In the genomic region with DNA sequence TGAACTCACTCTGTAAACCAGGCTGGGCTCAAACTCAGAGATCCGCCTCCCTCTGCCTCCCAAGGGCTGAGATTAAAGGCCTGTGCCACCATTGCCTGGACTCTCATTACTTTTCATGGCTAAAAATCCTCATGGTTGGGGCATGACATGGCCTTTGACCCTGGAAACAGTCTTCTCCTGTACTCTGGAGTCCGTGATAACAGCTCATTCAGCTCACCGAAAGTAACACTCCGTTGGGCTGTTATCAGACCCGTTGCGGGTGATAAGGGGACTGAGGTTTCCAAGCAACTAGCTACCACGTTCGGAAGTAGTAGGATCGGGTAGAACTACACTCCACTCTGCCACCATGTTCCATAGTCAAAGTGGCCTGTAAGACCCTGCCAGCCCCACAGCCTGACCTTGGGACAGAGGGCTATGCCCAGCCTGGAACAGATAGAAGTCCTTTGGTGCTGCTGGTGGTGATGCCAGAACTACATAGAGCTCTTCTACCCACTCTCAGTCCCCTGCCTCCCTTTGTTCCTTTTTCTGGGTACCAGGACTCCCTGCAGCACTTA, we compare ENCODE assay signal across 9 mouse cellular contexts. TPM values are rescaled to one million over a fixed set of nuclear protein-coding genes. Genes with fewer than 3 reads are reported as not detected.
DNase-seq lines count a peak whose midpoint lies in the region; ATAC-seq and TF ChIP-seq lines count a peak whose summit lies in the region.
"Had no signal": no experiment of that assay in that cellular context is flagged by ENCODE, and none has a peak within 500 bp of the region (broad histone marks: within the 10 kb centered on the region; RNA-seq: fewer than 3 reads in every experiment).

No protein-coding gene starts in this region.

- no peak for ATAC-seq in lung, embryonic 15.5 days (ENCODE audit: borderline replicate concordance, extremely low read depth, low FRiP score, low TSS enrichment)
- no peak for ATAC-seq in embryonic facial prominence, embryonic 15.5 days (ENCODE audit: insufficient number of reproducible peaks, low FRiP score, low TSS enrichment, low read depth)
- peak; percentile 51 for ATAC-seq in intestine, postnatal 0 days

- H3K4me3 ChIP-seq in lung, embryonic 15.5 days, result no peak overlapping the region
- H3K4me3 ChIP-seq in embryonic facial prominence, embryonic 15.5 days (replicated peaks), result no peak overlapping the region
- no peak overlapping the region for H3K4me3 ChIP-seq in intestine, postnatal 0 days (ENCODE audit: low read depth, low read length)
- no peak overlapping the region for H3K4me3 ChIP-seq in small intestine, adult 2 months (ENCODE audit: low read depth, low read length)

- no peak overlapping the region for H3K9ac ChIP-seq in lung, embryonic 15.5 days
- H3K9ac ChIP-seq in embryonic facial prominence, embryonic 15.5 days, result no peak overlapping the region
- no peak overlapping the region for H3K9ac ChIP-seq in intestine, postnatal 0 days (ENCODE audit: low read depth, low read length)

- no peaks in the 10 kb centered on the region for H3K27me3 ChIP-seq in lung, embryonic 15.5 days
- no peaks in the 10 kb centered on the region for H3K27me3 ChIP-seq in embryonic facial prominence, embryonic 15.5 days
- H3K27me3 ChIP-seq in intestine, postnatal 0 days (replicated peaks; ENCODE audit: control insufficient read depth, insufficient read depth, low read length), result no peaks in the 10 kb centered on the region
- no peaks in the 10 kb centered on the region for H3K27me3 ChIP-seq in small intestine, adult 2 months (ENCODE audit: control insufficient read depth, insufficient read depth, low read length)

- 22% methylated on average over 9 of the region's 9 CpGs for WGBS in lung, embryonic 15.5 days
- 76% methylated on average over 9 of the region's 9 CpGs for WGBS in embryonic facial prominence, embryonic 15.5 days
- WGBS in intestine, postnatal 0 days, result 26% methylated on average over 9 of the region's 9 CpGs
- whole genome bisulfite sequencing in small intestine, adult 2 months, result 24% methylated on average over 9 of the region's 9 CpGs

- peak overlapping the region; percentile 78 for H3K27ac ChIP-seq in lung, embryonic 15.5 days
- peak overlapping the region; percentile 70 for H3K27ac ChIP-seq in embryonic facial prominence, embryonic 15.5 days (replicated peaks)
- peak overlapping the region; percentile 47 for H3K27ac ChIP-seq in intestine, postnatal 0 days (ENCODE audit: low read depth, low read length)
- H3K27ac ChIP-seq in small intestine, adult 2 months (ENCODE audit: insufficient read depth, low read depth, low read length), result peak overlapping the region; percentile 79

- DNase-seq in lung, postnatal 36 days, result no peak
- DNase-seq in cerebellum, adult 18-20 months, result no peak
- no peak for DNase-seq in urinary bladder, postnatal 25 days (ENCODE audit: low spot score)
- DNase-seq: cerebellum, postnatal 36 days; thymus, adult 18-20 months had no signal

- no peak for TF ChIP-seq CTCF in intestine, postnatal 0 days (IDR thresholded peaks at IDR 0.05; ENCODE audit: low read depth)
- TF ChIP-seq CTCF in small intestine, adult 2 months (IDR thresholded peaks at IDR 0.05; ENCODE audit: extremely low read depth, insufficient read length, insufficient replicate concordance, low read depth, low read length), result no peak

- H3K4me1 ChIP-seq in lung, embryonic 15.5 days, result peaks cover 63% of the 10 kb centered on the region
- peaks cover 66% of the 10 kb centered on the region for H3K4me1 ChIP-seq in embryonic facial prominence, embryonic 15.5 days
- peaks cover 23% of the 10 kb centered on the region for H3K4me1 ChIP-seq in intestine, postnatal 0 days (replicated peaks; ENCODE audit: control insufficient read depth, insufficient read depth, low read length)
- H3K4me1 ChIP-seq in small intestine, adult 2 months (ENCODE audit: control insufficient read depth, insufficient read depth, insufficient read length, low read length), result peaks cover 62% of the 10 kb centered on the region

- H3K9me3 ChIP-seq in lung, embryonic 15.5 days, result no peaks in the 10 kb centered on the region
- no peaks in the 10 kb centered on the region for H3K9me3 ChIP-seq in embryonic facial prominence, embryonic 15.5 days (replicated peaks)
- no peaks in the 10 kb centered on the region for H3K9me3 ChIP-seq in intestine, postnatal 0 days (ENCODE audit: control insufficient read depth)

- TF ChIP-seq POLR2A in small intestine, adult 2 months (IDR thresholded peaks at IDR 0.05; ENCODE audit: low read depth, low read length), result no peak

- H3K36me3 ChIP-seq in lung, embryonic 15.5 days, result peaks cover 35% of the 10 kb centered on the region
- H3K36me3 ChIP-seq in embryonic facial prominence, embryonic 15.5 days, result peaks cover 17% of the 10 kb centered on the region
- no peaks in the 10 kb centered on the region; the same call in none of the 2 replicates for H3K36me3 ChIP-seq in intestine, postnatal 0 days (ENCODE audit: control insufficient read depth, insufficient read depth)
- peaks cover 9% of the 10 kb centered on the region for H3K36me3 ChIP-seq in small intestine, adult 2 months (ENCODE audit: control insufficient read depth, insufficient read depth, low read length)

- H3K4me2 ChIP-seq in lung, embryonic 15.5 days, result peak overlapping the region; percentile 17
- H3K4me2 ChIP-seq in embryonic facial prominence, embryonic 15.5 days (replicated peaks), result peak overlapping the region; percentile 17; the same call in 1 of the 2 replicates
- peak overlapping the region; percentile 44 for H3K4me2 ChIP-seq in intestine, postnatal 0 days (replicated peaks; ENCODE audit: low read depth)

RNA-seq across cellular contexts. Expression of a gene that starts 5.2 kb away (rescaled TPM):
- polyA plus RNA-seq in lung, embryonic 15.5 days (2015; fragmentation: Nextera tagmentation; extraction: Ambion mirVana), result 694 and 720 TPM in 2 replicates
- 576 and 606 TPM in 2 replicates for polyA plus RNA-seq in embryonic facial prominence, embryonic 15.5 days (2015; fragmentation: Nextera tagmentation; extraction: Ambion mirVana)
- polyA plus RNA-seq in intestine, postnatal 0 days (2015; fragmentation: Nextera tagmentation; extraction: Ambion mirVana), result 212 and 216 TPM in 2 replicates
- 206 and 227 TPM in 2 replicates for polyA plus RNA-seq in small intestine, adult 2 months (2012; rRNA removed)

RNA-seq across cellular contexts. Expression of a gene that starts 11.3 kb away (rescaled TPM):
- polyA plus RNA-seq in lung, embryonic 15.5 days (2015; fragmentation: Nextera tagmentation; extraction: Ambion mirVana), result 105 and 107 TPM in 2 replicates
- polyA plus RNA-seq in embryonic facial prominence, embryonic 15.5 days (2015; fragmentation: Nextera tagmentation; extraction: Ambion mirVana), result 104 TPM in 2 replicates
- 32.8 and 34.0 TPM in 2 replicates for polyA plus RNA-seq in intestine, postnatal 0 days (2015; fragmentation: Nextera tagmentation; extraction: Ambion mirVana)
- 46.9 and 60.0 TPM in 2 replicates for polyA plus RNA-seq in small intestine, adult 2 months (2012; rRNA removed)

RNA-seq across cellular contexts. Expression of a gene that starts 36.7 kb away (rescaled TPM):
- 4.4 and 4.5 TPM in 2 replicates for polyA plus RNA-seq in lung, embryonic 15.5 days (2015; fragmentation: Nextera tagmentation; extraction: Ambion mirVana)
- 12.0 and 12.5 TPM in 2 replicates for polyA plus RNA-seq in embryonic facial prominence, embryonic 15.5 days (2015; fragmentation: Nextera tagmentation; extraction: Ambion mirVana)
- 0.97 and 1.3 TPM in 2 replicates for polyA plus RNA-seq in intestine, postnatal 0 days (2015; fragmentation: Nextera tagmentation; extraction: Ambion mirVana)
- polyA plus RNA-seq in small intestine, adult 2 months (2012; rRNA removed), result 11.9 and 13.1 TPM in 2 replicates

RNA-seq across cellular contexts. Expression of a gene that starts 48.4 kb away (rescaled TPM):
- 5.5 and 6.0 TPM in 2 replicates for polyA plus RNA-seq in lung, embryonic 15.5 days (2015; fragmentation: Nextera tagmentation; extraction: Ambion mirVana)
- polyA plus RNA-seq in embryonic facial prominence, embryonic 15.5 days (2015; fragmentation: Nextera tagmentation; extraction: Ambion mirVana), result 1.2 and 1.4 TPM in 2 replicates
- 10.5 and 13.8 TPM in 2 replicates for polyA plus RNA-seq in intestine, postnatal 0 days (2015; fragmentation: Nextera tagmentation; extraction: Ambion mirVana)
- 24.0 and 41.8 TPM in 2 replicates for polyA plus RNA-seq in small intestine, adult 2 months (2012; rRNA removed)

RNA-seq across cellular contexts. Expression of a gene that starts 52.9 kb away (rescaled TPM):
- 1.9 and 2.8 TPM in 2 replicates for polyA plus RNA-seq in lung, embryonic 15.5 days (2015; fragmentation: Nextera tagmentation; extraction: Ambion mirVana)
- 4.5 and 4.9 TPM in 2 replicates for polyA plus RNA-seq in embryonic facial prominence, embryonic 15.5 days (2015; fragmentation: Nextera tagmentation; extraction: Ambion mirVana)
- 0.74 and 0.77 TPM in 2 replicates for polyA plus RNA-seq in intestine, postnatal 0 days (2015; fragmentation: Nextera tagmentation; extraction: Ambion mirVana)
- polyA plus RNA-seq in small intestine, adult 2 months (2012; rRNA removed), result 2.1 and 3.5 TPM in 2 replicates
